Mouse (Mus musculus) gastrocnemius, postnatal 14 days (tissue): ENCODE results near the gene Stfa1. TPM values are rescaled to one million over a fixed set of nuclear protein-coding genes. Genes with fewer than 3 reads are reported as not detected.
"Not testable (repeated sequence)": the region's sequence is repeated elsewhere in the genome, so short reads cannot be mapped to it uniquely, and the experiment has no call there.

Source experiments
- DNase-seq: peaks from one replicate; pipeline ENCODE4 v3.0.0; 2021; ENCODE audit warnings: mixed read lengths
- intact Hi-C: fragments of 180-260 bp; cut with DNase I; formaldehyde crosslinking; loops from one replicate; pipeline ENCODE4 v1.15.1; 2025; ENCODE audit warnings: low total_unique reads
- long read RNA-seq, 2 experiments: library from polyadenylated mRNA; stranded (forward); transcript quantifications; one replicate each; pipeline ENCODE4 v2.0.0; 2021
- total RNA-seq, 2 experiments: library from RNA; stranded (reverse); gene quantifications; 2 replicates each; pipeline ENCODE4 v1.2.3; 2021

The Stfa1 gene
- not detected for total RNA-seq
- long read RNA-seq, experiment 1, result 0 reads
- long read RNA-seq, experiment 2, partial matches to known transcripts, result 0 of 1 reads
- long read RNA-seq, experiment 2, other reads (novel, unspliced or antisense), result 0 of 1 reads

DNA sequence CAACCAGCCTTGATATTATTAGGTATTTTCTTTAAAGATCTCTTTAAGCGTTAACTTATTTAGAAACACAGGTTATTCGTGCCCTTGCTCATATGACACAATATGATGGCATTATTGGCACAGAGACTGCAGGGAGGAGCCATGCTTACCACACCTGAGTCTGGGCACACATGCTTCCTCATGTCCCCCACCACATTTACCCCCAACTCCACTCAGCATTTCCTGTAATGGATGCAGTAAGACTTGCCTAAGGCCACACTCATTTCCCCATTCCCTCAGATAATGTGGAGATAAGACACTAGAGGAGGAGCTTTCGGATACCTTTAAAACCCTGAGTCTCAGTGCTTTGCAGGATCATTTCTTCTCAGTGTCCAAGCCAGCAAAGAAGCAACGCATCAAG is at the start of gene Stfa1:
Stfa1 (plus strand) TSS at position 156 of the 400 bp plus-strand sequence.
- intact Hi-C loops, DNase-seq: not testable (repeated sequence)

DNA sequence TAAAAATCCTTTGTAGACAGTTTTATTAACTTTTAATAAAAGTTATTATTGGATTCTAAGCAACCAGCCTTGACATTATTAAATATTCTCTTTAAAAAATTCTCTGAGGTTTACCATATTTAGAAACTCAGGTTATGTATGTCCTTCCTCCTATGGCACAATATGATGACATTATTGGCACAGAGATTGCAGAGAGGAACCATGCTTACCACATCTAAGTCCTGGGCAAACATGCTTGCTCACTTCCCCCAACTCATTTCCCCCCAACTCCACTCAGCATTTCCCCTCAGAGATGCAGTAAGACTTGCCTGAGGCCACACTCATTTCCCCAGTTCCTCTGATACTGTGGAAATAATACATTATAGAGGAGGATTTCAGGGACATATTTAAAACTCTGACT is 16.2 kb upstream of the Stfa1 start:
- intact Hi-C loops, DNase-seq: not testable (repeated sequence)

DNA sequence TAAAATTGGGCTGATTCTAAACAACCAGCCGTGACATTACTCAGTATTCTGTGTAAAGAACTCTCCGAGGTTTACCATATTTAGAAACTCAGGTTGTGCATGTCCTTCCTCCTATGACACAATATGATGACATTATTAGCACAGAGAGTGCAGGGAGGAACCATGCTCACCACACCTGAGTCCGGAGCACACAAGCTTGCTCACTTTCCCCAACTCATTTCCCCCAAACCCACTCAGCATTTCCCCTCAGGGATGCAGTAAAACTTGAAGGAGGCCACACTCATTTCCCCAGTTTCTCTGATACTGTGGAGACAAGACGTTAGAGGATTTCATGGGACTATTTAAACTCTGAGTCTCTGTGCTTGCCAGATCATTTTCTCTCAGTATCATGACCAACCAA is 12.4 kb downstream of the Stfa1 start:
- DNase-seq, result no peak
- intact Hi-C loops, result no loop called here

DNA sequence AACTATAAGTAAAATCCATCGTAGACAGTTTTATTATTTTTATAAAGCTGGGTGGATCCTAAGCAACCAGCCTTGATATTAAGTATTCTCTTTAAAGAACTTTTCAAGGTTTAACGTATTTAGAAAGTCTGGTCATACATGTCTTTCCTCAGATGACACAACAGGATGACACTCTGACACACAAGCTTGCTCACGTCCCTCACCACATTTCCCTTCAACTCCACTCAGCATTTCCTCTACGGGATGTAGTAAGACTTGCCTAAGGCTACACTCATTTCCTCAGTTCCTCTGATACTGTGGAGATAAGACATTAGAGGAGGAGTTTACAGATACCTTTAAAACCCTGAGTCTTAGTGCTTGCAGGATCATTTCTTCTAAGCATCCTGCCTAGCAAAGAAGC is 30.9 kb downstream of the Stfa1 start:
- intact Hi-C loops, result no loop called here
- DNase-seq, result no peak

DNA sequence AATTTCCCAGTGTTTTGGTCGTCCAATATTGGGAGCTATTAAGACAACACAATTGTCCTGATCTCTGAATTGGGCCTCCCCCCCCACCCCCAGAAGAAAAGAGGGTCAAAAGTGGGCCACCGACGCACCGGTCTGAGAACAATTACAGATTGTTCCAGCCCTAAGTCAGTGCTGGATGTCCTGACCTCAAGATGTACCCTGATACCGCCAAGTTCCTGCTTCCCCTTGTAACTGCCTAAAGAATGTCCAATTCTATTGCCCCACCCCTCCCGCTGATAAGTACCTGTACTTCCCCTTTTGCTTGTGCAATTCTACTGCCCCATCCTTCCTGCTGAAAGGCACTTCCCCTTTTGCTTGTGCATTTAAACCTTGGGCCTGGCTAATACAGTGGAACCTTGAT is 39.4 kb downstream of the Stfa1 start:
- intact Hi-C loops, DNase-seq: not testable (repeated sequence)

DNA sequence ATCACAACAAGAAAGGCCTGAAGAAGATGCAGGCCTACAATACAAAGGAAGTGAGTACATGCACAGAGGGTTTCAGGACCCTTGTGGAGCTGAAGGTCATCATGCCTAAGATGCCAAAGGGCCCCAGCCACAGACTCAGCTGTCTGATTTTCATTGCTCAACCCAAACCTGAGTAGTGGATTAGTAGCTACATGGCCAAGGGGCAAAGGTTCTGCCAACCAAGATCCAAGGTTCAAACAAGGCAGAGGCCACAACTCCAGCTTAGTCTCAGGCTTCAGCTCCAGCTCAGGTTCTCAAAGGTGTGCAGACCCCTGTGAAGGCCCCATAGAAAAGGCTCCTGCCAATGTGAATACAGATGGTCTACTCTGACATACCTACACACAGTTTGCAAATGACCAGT is 42.5 kb downstream of the Stfa1 start:
- no peak for DNase-seq

DNA sequence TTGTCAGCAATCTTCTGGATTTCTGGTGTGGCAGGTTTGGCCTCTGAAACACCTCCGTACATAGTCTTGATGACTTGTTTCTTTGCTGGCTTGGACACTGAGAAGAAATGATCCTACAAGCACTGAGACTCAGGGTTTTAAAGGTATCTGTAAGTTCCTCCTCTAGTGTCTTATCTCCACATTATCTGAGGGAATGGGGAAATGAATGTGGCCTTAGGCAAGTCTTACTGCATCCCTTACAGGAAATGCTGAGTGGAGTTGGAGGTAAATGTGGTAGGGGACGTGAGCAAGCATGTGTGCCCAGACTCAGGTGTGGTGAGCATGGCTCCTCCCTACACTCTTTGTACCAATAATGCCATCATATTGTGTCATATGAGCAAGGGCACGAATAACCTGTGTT is 57.5 kb downstream of the Stfa1 start, which contains the start of gene BC117090:
BC117090 (minus strand) TSS at position 101 of the 400 bp plus-strand sequence.
- DNase-seq, result no peak
- intact Hi-C loops, result no loop called here

More for the DNA sequence above, 42.5 kb downstream of the Stfa1 start:
- intact Hi-C loops, result no loop called here

Other genes with a start within 250 kb of the Stfa1 start
- gene Wdr5b, start 235.8 kb upstream of the Stfa1 start, total RNA-seq, result 1 to 10 TPM; 2.1 to 2.3 TPM
- 100 to 1,000 TPM; 133 TPM for gene Fam162a, start 205.4 kb upstream of the Stfa1 start, total RNA-seq
- 10 to 100 TPM; 30.7 to 31.3 TPM for gene Ccdc58, start 205.3 kb upstream of the Stfa1 start, total RNA-seq
- not detected for gene Csta1, start 145.7 kb upstream of the Stfa1 start, total RNA-seq
- gene Stfa2l1, start 120.1 kb upstream of the Stfa1 start, total RNA-seq, result not detected
- gene Gm5483, start 92.7 kb upstream of the Stfa1 start, total RNA-seq, result not detected
- not detected for gene Gm5416, start 66.5 kb upstream of the Stfa1 start, total RNA-seq
- not detected for gene 2010005H15Rik, start 55.5 kb upstream of the Stfa1 start, total RNA-seq
- gene BC117090, start 57.4 kb downstream of the Stfa1 start, total RNA-seq, result not detected
- not detected for gene BC100530, start 90.8 kb downstream of the Stfa1 start, total RNA-seq
- gene Stfa2, start 131.5 kb downstream of the Stfa1 start, total RNA-seq, result not detected
- not detected for gene Stfa3, start 178.4 kb downstream of the Stfa1 start, total RNA-seq